Mouse (Mus musculus) gonadal fat pad, adult 2 months (tissue): ENCODE measurements around the gene Spsb4. TPM values are rescaled to one million over a fixed set of nuclear protein-coding genes. Genes with fewer than 3 reads are reported as not detected.

Experiments
- DNase-seq: peaks from one replicate; pipeline ENCODE4 v3.0.0-alpha.2; 2012; ENCODE audit warnings: low read depth
- polyA plus RNA-seq: library from polyadenylated mRNA; depleted of rRNA; stranded (reverse); fragments of >200 nt; gene quantifications from 2 replicates; pipeline ENCODE4 v1.2.3, GENCODE M21; 2012; rRNA removed

Gene Spsb4
- polyA plus RNA-seq, 1 experiment: 0.90 TPM

GRCm38 (mm10) chr9:96899717-96900116 is 118.9 kb downstream of the Spsb4 start:
- DNase-seq: no peak

GRCm38 (mm10) chr9:96899004-96899403 is 119.6 kb downstream of the Spsb4 start:
- no peak for DNase-seq

GRCm38 (mm10) chr9:96896690-96897089 is 122.0 kb downstream of the Spsb4 start:
- no peak for DNase-seq

GRCm38 (mm10) chr9:96893582-96893981 is 125.1 kb downstream of the Spsb4 start:
- no peak for DNase-seq

Other genes starting within 250 kb of the Spsb4 start
- 15.7 and 16.8 TPM in 2 replicates for gene Pxylp1, start 126.2 kb downstream of the Spsb4 start, polyA plus RNA-seq
- 29.6 TPM in 2 replicates for gene Slc25a36, start 92.3 kb upstream of the Spsb4 start, polyA plus RNA-seq